Mouse (Mus musculus) midbrain, embryonic 14.5 days (tissue): ENCODE data around the gene Xaf1. TPM values are rescaled to one million over a fixed set of nuclear protein-coding genes. Genes with fewer than 3 reads are reported as not detected.

Source experiments
- ATAC-seq: fragments of 200-750 bp; cut with Nextera tagmentation; 2 replicates; pipeline ENCODE4 v1.8.0; 2017; ENCODE audit warnings: moderate number of reproducible peaks, moderate library complexity; ENCODE audit not compliant: low FRiP score, low TSS enrichment
- DNase-seq: peaks from one replicate; pipeline ENCODE4 v3.0.0-alpha.2; 2015
- H3K27ac ChIP-seq: fragments of 300-500 bp; sonication (generic); replicated peaks from 2 replicates; pipeline ENCODE4 v1.5.1; 2014; ENCODE audit warnings: mild to moderate bottlenecking, low read depth, low read length, moderate library complexity
- H3K27me3 ChIP-seq: fragments of 300-500 bp; sonication (generic); 2 replicates; pipeline ENCODE4 v1.6.1; 2014; ENCODE audit warnings: low read length, control low read depth, mixed read lengths; ENCODE audit not compliant: control insufficient read depth, insufficient read depth
- H3K36me3 ChIP-seq: fragments of 300-500 bp; sonication (generic); 2 replicates; pipeline ENCODE4 v1.6.1; 2014; ENCODE audit warnings: low read length, control low read depth; ENCODE audit not compliant: control insufficient read depth, insufficient read depth
- H3K4me1 ChIP-seq: fragments of 300-500 bp; sonication (generic); 2 replicates; pipeline ENCODE4 v1.6.1; 2014; ENCODE audit warnings: mild to moderate bottlenecking, antibody characterized with exemption, low read length, control low read depth; ENCODE audit not compliant: control insufficient read depth, insufficient read depth
- H3K4me2 ChIP-seq: fragments of 300-500 bp; sonication (generic); 2 replicates; pipeline ENCODE4 v1.6.1; 2014; ENCODE audit warnings: mild to moderate bottlenecking, low read length, moderate library complexity
- H3K4me3 ChIP-seq: fragments of 300-500 bp; sonication (generic); replicated peaks from 2 replicates; pipeline ENCODE4 v1.5.1; 2014; ENCODE audit warnings: low read depth, low read length
- H3K9ac ChIP-seq: fragments of 300-500 bp; sonication (generic); replicated peaks from 2 replicates; pipeline ENCODE4 v1.6.1; 2014; ENCODE audit warnings: mild to moderate bottlenecking, low read length, moderate library complexity
- H3K9me3 ChIP-seq: fragments of 300-500 bp; sonication (generic); 2 replicates; pipeline ENCODE4 v1.6.1; 2016; ENCODE audit warnings: low read length, control low read depth, mixed read lengths; ENCODE audit not compliant: control insufficient read depth
- WGBS: fragments of 180-500 bp; shearing (Covaris S2); extraction: QIAGEN DNeasy Blood & Tissue Kit; methylation state at CpG from one replicate; pipeline ENCODE4 v1.1.7; 2014; 5-methylcytosine and 5-hydroxymethylcytosine counted together
- polyA plus RNA-seq: library from polyadenylated mRNA; unstranded; fragments of >200 nt; fragmentation: Nextera tagmentation; extraction: Ambion mirVana; gene quantifications from 2 replicates; pipeline ENCODE4 v1.2.1, GENCODE M21; 2014

Xaf1 gene
- polyA plus RNA-seq = 1.1 and 3.3 TPM in 2 replicates

DNA sequence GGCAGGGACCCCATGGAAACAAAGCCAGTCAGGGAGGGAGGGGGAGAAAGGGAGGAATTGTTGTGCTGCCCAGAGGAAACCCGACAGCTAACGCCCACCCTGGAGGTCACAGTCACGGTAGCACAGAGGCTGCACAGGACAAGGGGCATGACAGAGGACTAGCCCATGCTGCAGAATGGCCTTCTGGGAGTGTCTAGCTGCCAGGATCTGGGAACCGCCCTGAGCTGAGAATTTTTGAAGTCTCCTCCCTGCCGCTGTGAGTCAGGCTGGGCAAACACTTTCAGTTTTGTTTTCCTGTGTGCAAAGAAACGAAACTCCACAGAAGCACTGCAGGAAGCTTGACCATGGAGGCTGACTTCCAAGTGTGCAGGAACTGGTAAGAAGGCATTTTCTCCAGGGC lies at the start of gene Xaf1:
Xaf1 (plus strand) TSS at position 296 of the 400 bp plus-strand sequence.
- peak; percentile 2 for DNase-seq
- WGBS = 36% methylated on average over 6 of the region's 6 CpGs
- H3K4me3 ChIP-seq = no peak within 1 kb of the TSS
- no peak within 1 kb of the TSS for H3K9ac ChIP-seq
- no peaks in the 10 kb centered on the region for H3K4me1 ChIP-seq
- no peaks in the 10 kb centered on the region for H3K36me3 ChIP-seq
- H3K27ac ChIP-seq = no peak within 1 kb of the TSS
- no peak within 1 kb of the TSS for H3K4me2 ChIP-seq
- ATAC-seq = no peak
- H3K9me3 ChIP-seq = no peaks in the 10 kb centered on the region
- H3K27me3 ChIP-seq = no peaks in the 10 kb centered on the region

DNA sequence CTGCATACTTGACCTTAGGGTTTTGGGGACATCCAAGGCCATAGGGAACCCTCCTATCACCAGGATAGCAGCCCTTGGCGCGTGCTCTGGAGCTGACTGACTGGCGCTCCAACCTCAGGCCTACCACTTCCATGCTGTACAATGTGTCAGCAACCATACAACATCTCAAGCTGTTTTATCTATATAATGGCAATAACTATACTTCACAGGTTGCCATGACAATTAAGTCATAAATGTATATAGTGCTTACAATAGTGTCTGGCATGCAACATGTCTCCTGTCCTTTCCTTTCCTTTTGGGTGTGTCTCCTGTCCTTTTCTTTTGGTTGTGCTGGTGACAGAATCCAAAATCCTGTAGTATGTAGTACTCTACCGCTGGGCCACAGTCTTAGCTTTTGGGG lies 45.8 kb upstream of the Xaf1 start:
- no peak for ATAC-seq
- no peak for DNase-seq
- 97% methylated on average over 4 of the region's 4 CpGs for WGBS
- Histone ChIP-seq H3K9ac (no peak overlapping the region), H3K27me3 (no peaks in the 10 kb centered on the region), H3K4me1 (no peaks in the 10 kb centered on the region), H3K27ac (no peak overlapping the region), H3K4me2 (no peak overlapping the region), H3K9me3 (no peaks in the 10 kb centered on the region), H3K4me3 (no peak overlapping the region), H3K36me3 (no peaks in the 10 kb centered on the region)

DNA sequence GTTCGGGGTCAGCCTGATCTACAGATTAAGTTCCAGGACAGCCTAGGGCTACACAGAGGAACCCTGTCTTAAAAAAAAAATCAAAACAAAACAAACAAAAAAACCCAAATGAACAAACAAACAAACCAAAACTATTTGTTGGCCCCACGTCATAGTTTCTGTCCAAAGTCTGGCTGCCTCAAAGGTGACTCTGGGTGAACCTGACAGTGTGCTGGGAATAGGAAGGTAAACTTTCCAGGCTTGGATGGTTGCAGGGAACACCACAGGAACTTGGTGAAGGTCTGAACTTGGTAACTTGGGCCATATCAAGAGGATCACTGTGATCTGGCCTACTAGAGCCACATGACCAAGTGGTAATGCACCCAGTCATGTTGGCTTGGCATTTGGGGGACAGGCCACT lies 45.0 kb upstream of the Xaf1 start:
- Histone ChIP-seq H3K4me3 (no peak overlapping the region), H3K4me2 (no peak overlapping the region), H3K27me3 (no peaks in the 10 kb centered on the region), H3K36me3 (no peaks in the 10 kb centered on the region), H3K9me3 (no peaks in the 10 kb centered on the region), H3K27ac (no peak overlapping the region), H3K9ac (no peak overlapping the region), H3K4me1 (no peaks in the 10 kb centered on the region)
- ATAC-seq = no peak
- WGBS = 92% methylated on average over 2 of the region's 2 CpGs
- DNase-seq = no peak

DNA sequence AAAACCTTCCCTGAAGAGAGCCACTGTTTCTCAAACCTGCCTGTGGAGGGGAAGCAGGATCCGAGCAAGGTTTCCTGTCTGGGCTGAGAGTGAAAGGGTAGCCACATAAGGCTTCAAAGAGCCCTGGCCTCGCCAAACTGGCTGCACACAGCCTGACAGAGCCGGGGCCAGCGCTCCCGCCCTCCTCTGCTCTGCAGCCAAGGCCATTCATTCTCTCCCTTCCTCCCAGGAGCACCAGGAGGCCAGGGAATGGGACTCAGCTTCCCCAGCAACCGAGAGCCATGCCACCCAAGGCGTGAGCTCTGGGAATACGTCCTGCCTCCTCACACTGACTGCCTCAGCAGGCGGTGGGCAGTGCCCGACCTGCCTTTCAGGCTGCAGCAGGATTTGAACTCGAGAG lies 35.9 kb upstream of the Xaf1 start:
- Histone ChIP-seq H3K27me3 (peaks cover 30% of the 10 kb centered on the region), H3K4me1 (peaks cover 7% of the 10 kb centered on the region; the same call in 1 of the 2 replicates), H3K36me3 (no peaks in the 10 kb centered on the region), H3K27ac (no peak overlapping the region), H3K9me3 (no peaks in the 10 kb centered on the region), H3K4me2 (peak overlapping the region; percentile 21; the same call in 1 of the 2 replicates), H3K4me3 (no peak overlapping the region), H3K9ac (no peak overlapping the region)
- DNase-seq (peak; percentile 31), ATAC-seq (no peak)
- 4% methylated on average over 11 of the region's 11 CpGs for WGBS

DNA sequence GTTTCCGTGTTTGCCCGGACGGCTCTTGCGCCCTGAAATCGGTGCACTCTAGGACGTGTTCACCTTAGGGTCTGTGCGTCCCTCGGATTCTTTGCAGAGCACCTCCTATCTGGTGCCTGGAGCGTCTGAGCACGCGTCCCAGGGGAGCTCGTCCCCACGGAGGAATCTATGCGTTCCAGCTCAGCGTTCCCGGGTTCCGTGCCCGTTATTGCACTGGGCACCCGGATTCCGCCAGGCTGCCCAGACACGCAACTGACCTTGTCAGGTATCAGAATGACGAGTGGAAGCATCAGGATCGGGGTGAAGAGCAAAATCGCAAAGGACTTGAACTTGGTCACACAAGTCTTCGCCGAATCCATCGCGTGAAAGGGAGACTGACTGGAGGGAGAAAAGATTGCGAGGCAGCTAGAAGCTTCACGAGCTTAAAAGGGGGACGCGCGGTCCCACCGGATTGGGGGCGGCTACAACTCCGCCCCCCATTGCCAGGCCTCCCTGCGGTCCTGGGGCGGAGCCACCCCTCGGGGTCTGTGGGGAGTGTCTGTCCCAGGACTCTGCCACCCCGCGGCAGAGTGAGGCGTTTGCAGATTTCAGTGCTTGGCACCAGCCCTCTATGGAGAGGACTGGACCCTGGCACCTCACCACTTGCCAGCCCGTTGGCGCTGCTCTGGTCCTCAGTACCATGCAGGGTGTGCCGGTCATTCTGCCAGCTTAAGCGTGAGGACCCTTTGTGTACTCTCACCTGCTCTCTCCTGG lies 35.0 kb upstream of the Xaf1 start:
- Histone ChIP-seq H3K4me2 (peak overlapping the region; percentile 72), H3K36me3 (no peaks in the 10 kb centered on the region), H3K9ac (peak overlapping the region; percentile 32), H3K27ac (no peak overlapping the region), H3K4me3 (peak overlapping the region; percentile 40), H3K9me3 (no peaks in the 10 kb centered on the region), H3K27me3 (peaks cover 30% of the 10 kb centered on the region), H3K4me1 (peaks cover 7% of the 10 kb centered on the region; the same call in 1 of the 2 replicates)
- ATAC-seq = peak; percentile 73
- peak; percentile 79 for DNase-seq
- 2% methylated on average over 46 of the region's 46 CpGs for WGBS

DNA sequence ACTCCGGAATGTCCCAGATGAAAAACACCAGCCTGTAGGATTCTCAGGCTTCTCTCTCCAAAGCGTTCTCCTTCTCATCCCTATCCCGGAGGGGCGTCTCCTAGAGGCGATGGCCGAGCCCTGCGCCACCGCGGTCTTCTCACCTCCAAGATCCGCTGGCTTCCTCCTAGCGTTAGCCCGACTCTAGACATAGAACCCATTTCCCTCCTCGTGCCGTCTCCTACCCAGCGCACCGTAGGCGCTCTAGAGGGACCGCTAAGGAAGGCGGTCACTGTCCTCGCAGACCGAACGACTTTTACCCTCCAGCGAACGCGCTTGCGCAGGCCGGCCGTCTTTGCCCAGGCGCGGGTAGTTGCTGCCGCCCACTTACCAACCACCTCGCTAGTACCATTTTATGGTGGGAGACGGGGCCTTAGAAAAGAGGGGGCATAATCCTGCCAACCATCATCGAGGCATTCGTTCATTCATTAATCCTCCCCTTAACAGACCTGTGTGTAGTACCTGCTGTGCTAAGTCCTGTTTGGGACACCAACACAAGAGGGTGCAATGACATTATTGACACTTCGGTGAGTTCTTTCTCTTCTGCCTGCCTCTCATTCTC lies 34.4 kb upstream of the Xaf1 start, which contains the start of gene Slc13a5:
Slc13a5 (minus strand) TSS at position 263 of the 601 bp plus-strand sequence.
- Histone ChIP-seq H3K27ac (no peak within 1 kb of the TSS), H3K9ac (peak within 1 kb of the TSS; percentile 32), H3K4me1 (peaks cover 7% of the 10 kb centered on the region; the same call in 1 of the 2 replicates), H3K4me3 (peak within 1 kb of the TSS; percentile 40), H3K27me3 (peaks cover 30% of the 10 kb centered on the region), H3K36me3 (no peaks in the 10 kb centered on the region), H3K4me2 (peak within 1 kb of the TSS; percentile 72), H3K9me3 (no peaks in the 10 kb centered on the region)
- WGBS = 2% methylated on average over 36 of the region's 36 CpGs
- DNase-seq (peak; percentile 57), ATAC-seq (peak; percentile 24)

DNA sequence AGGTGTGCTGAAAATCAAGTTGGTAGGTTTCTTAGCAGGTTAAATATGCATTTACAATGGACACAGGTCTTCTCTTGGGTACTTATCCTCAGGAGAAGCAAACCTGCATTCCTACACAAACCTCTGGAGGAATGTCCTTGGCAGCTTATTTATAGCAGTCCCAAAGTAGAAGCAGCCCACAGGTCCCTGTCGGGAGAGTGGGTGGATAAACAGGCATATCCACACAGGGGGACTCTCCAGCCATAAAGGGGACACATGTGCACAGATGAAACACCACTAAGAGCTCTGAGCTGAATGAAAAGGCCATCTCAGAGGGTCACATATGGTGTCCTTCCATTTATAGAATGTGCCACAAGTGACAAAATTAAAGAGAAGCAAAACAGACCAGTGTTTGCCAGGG lies 29.7 kb upstream of the Xaf1 start:
- no peaks in the 10 kb centered on the region for H3K36me3 ChIP-seq
- H3K27me3 ChIP-seq = peaks cover 11% of the 10 kb centered on the region; the same call in 1 of the 2 replicates
- no peaks in the 10 kb centered on the region for H3K9me3 ChIP-seq
- DNase-seq = no peak
- no peaks in the 10 kb centered on the region; the same call in 1 of the 2 replicates for H3K4me1 ChIP-seq
- WGBS = 76% methylated on average over 1 of the region's 1 CpGs
- H3K4me3 ChIP-seq = no peak overlapping the region
- ATAC-seq = no peak
- no peak overlapping the region for H3K4me2 ChIP-seq
- no peak overlapping the region for H3K27ac ChIP-seq
- no peak overlapping the region for H3K9ac ChIP-seq

DNA sequence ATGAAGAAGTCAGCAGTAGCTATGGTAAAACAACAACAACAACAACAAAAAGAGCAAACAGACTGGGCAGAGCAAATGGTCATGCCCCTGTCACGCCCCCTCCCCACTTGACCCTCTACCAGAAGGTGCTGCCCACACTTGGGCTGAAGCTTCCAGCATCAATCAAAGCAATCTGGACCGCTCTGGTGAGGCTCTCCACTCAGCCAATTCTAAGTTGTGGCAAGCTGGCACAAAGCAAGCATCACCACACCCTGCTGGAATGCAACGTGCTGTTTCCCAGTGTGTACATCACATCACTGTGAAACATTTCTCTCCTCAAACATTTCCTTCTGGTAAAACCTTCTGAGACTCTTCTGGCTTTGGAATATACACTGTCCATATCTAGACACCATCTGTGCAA lies 28.1 kb upstream of the Xaf1 start:
- Histone ChIP-seq H3K4me2 (no peak overlapping the region), H3K36me3 (no peaks in the 10 kb centered on the region), H3K27ac (no peak overlapping the region), H3K27me3 (no peaks in the 10 kb centered on the region), H3K4me1 (no peaks in the 10 kb centered on the region), H3K4me3 (no peak overlapping the region), H3K9me3 (no peaks in the 10 kb centered on the region), H3K9ac (no peak overlapping the region)
- 69% methylated on average over 3 of the region's 3 CpGs for WGBS
- no peak for ATAC-seq
- DNase-seq = no peak
